Mouse (Mus musculus) left cerebral cortex, postnatal 14 days (tissue): ENCODE data around the gene Ccn2. TPM values are rescaled to one million over a fixed set of nuclear protein-coding genes. Genes with fewer than 3 reads are reported as not detected.

Experiments
- DNase-seq, 2 experiments: peaks; one replicate each; pipeline ENCODE4 v3.0.0; 2021 to 2022; ENCODE audit warnings: low spot score in 2 of 2, mixed read lengths in 1 of 2
- intact Hi-C: fragments of 180-260 bp; cut with DNase I; formaldehyde crosslinking; loops from one replicate; pipeline ENCODE4 v1.15.1; 2025
- long read RNA-seq, 2 experiments: library from polyadenylated mRNA; stranded (forward); transcript quantifications; one replicate each; pipeline ENCODE4 v2.0.0; 2021
- total RNA-seq, 2 experiments: library from RNA; stranded (reverse); gene quantifications; 2 replicates each; pipeline ENCODE4 v1.2.3; 2021

Ccn2 gene
- total RNA-seq = 10 to 100 TPM; 30.4 to 35.1 TPM
- long read RNA-seq, experiment 1, transcript Ccn2-201 (5 exons, 2,398 nt) = major isoform, 11 of 20 reads
- long read RNA-seq, experiment 1, partial matches to known transcripts = 9 of 20 reads
- long read RNA-seq, experiment 1, other reads (novel, unspliced or antisense) = 0 of 20 reads
- long read RNA-seq, experiment 2, transcript Ccn2-201 (5 exons, 2,398 nt) = major isoform, 13 of 18 reads
- long read RNA-seq, experiment 2, partial matches to known transcripts = 4 of 18 reads
- long read RNA-seq, experiment 2, other reads (novel, unspliced or antisense) = 1 of 18 reads

GRCm38 (mm10) chr10:24595250-24596002 lies at the start of gene Ccn2:
Gene Ccn2, plus strand, starts transcription at chr10:24595442.
- intact Hi-C loops = no loop called here
- DNase-seq = peak; percentile 34 to 54

GRCm38 (mm10) chr10:24552870-24553269 lies 42.4 kb upstream of the Ccn2 start:
- intact Hi-C loops = no loop called here
- DNase-seq = no peak

GRCm38 (mm10) chr10:24554091-24554490 lies 41.2 kb upstream of the Ccn2 start:
- no peak for DNase-seq
- intact Hi-C loops = no loop called here

- DNase-seq = no peak
- intact Hi-C loops = no loop called here
These were observed 36.9 kb upstream of the Ccn2 start for GRCm38 (mm10) chr10:24558366-24558765.

- intact Hi-C loops = no loop called here
- no peak for DNase-seq
These were observed 25.4 kb upstream of the Ccn2 start for GRCm38 (mm10) chr10:24569691-24570420.

GRCm38 (mm10) chr10:24572044-24572960 lies 22.9 kb upstream of the Ccn2 start:
- DNase-seq = no peak
- intact Hi-C loops = no loop called here

- intact Hi-C loops = no loop called here
- no peak for DNase-seq
These were observed 21.8 kb upstream of the Ccn2 start for GRCm38 (mm10) chr10:24573484-24573883.

- no peak for DNase-seq
- intact Hi-C loops = no loop called here
These were observed 14.2 kb upstream of the Ccn2 start for GRCm38 (mm10) chr10:24581076-24581475.

- intact Hi-C loops = no loop called here
- no peak for DNase-seq
These were observed 6.4 kb upstream of the Ccn2 start for GRCm38 (mm10) chr10:24588824-24589223.

- intact Hi-C loops = no loop called here
- no peak for DNase-seq
These were observed 6.0 kb upstream of the Ccn2 start for GRCm38 (mm10) chr10:24589238-24589637.

GRCm38 (mm10) chr10:24590546-24590945 lies 4.7 kb upstream of the Ccn2 start:
- no peak for DNase-seq
- intact Hi-C loops = no loop called here

- intact Hi-C loops = loop anchor here (1.0 kb wide), 1 partner anchor 209 kb away; no protein-coding TSS in a partner anchor
- DNase-seq = peak; percentile 80 to 90
These were observed 4.1 kb upstream of the Ccn2 start for GRCm38 (mm10) chr10:24591136-24591535.

- intact Hi-C loops = loop anchor here (1.0 kb wide), 1 partner anchor 209 kb away; no protein-coding TSS in a partner anchor
- no peak for DNase-seq
These were observed 3.5 kb upstream of the Ccn2 start for GRCm38 (mm10) chr10:24591741-24592140.

GRCm38 (mm10) chr10:24592318-24592717 lies 2.9 kb upstream of the Ccn2 start:
- intact Hi-C loops = no loop called here
- no peak for DNase-seq

- DNase-seq = no peak
- intact Hi-C loops = no loop called here
These were observed 2.3 kb upstream of the Ccn2 start for GRCm38 (mm10) chr10:24592969-24593368.

GRCm38 (mm10) chr10:24593556-24593955 lies 1.7 kb upstream of the Ccn2 start:
- intact Hi-C loops = no loop called here
- no peak for DNase-seq

GRCm38 (mm10) chr10:24596003-24596868 lies 994 bp downstream of the Ccn2 start:
- intact Hi-C loops = no loop called here
- DNase-seq = peak in 1 of 2 experiments; percentile 12

GRCm38 (mm10) chr10:24596869-24597339 lies 1.7 kb downstream of the Ccn2 start:
- peak in 1 of 2 experiments; percentile 46 for DNase-seq
- intact Hi-C loops = no loop called here
